Mouse (Mus musculus) MEL (cell line): ENCODE measurements at regions not wholly inside any gene's neighbourhood (a gene's known extent, or its start where the extent isn't known, plus 50 kb on each side); places are given as distances from the start of the nearest gene placed in this dataset.

Source experiments
- DNase-seq: peaks from one replicate; pipeline ENCODE4 v3.0.0; 2011; ENCODE audit warnings: low read depth, low spot score
- H3K27ac ChIP-seq: 2 replicates; pipeline ENCODE4 v1.5.1; 2012; ENCODE audit warnings: low read depth, mild to moderate bottlenecking, control low read depth, low read length, moderate library complexity; ENCODE audit not compliant: control insufficient read depth
- H3K27me3 ChIP-seq, 2 experiments: fragments of 150-350 bp in 1 of 2; sonication (generic) in 1 of 2; 2 replicates each; pipeline ENCODE4 v1.6.1; 2012; ENCODE audit warnings: low read length in 2 of 2, mild to moderate bottlenecking in 2 of 2, improper control_type of control experiment in 1 of 2, moderate library complexity in 1 of 2; ENCODE audit not compliant: insufficient read depth in 2 of 2, control insufficient read depth in 1 of 2
- H3K36me3 ChIP-seq, 2 experiments: 2 replicates each; pipeline ENCODE4 v1.6.1; 2012 to 2014; ENCODE audit warnings: low read length in 2 of 2, improper control_type of control experiment in 1 of 2, inconsistent platforms in 1 of 2, mild to moderate bottlenecking in 1 of 2; ENCODE audit not compliant: insufficient read depth in 2 of 2, control insufficient read depth in 1 of 2
- H3K4me1 ChIP-seq, 2 experiments: fragments of 150-350 bp in 1 of 2; sonication (generic) in 1 of 2; 2 replicates each; pipeline ENCODE4 v1.6.1; 2012; ENCODE audit warnings: low read length in 2 of 2, improper control_type of control experiment in 1 of 2, mild to moderate bottlenecking in 1 of 2; ENCODE audit not compliant: insufficient read depth in 2 of 2, control insufficient read depth in 1 of 2
- H3K4me3 ChIP-seq, 2 experiments: fragments of 150-350 bp in 1 of 2; sonication (generic) in 1 of 2; 2 replicates each; pipeline ENCODE4 v1.5.1; 2012; ENCODE audit warnings: low read depth in 2 of 2, low read length in 2 of 2, mild to moderate bottlenecking in 2 of 2, moderate library complexity in 2 of 2, control low read depth in 1 of 2, improper control_type of control experiment in 1 of 2; ENCODE audit not compliant: control insufficient read depth in 1 of 2, insufficient read depth in 1 of 2
- H3K79me2 ChIP-seq: 2 replicates; pipeline ENCODE4 v1.6.1; 2012; ENCODE audit warnings: mild to moderate bottlenecking, low read length, moderate library complexity; ENCODE audit not compliant: control insufficient read depth, poor library complexity, insufficient read depth
- H3K9ac ChIP-seq: 2 replicates; pipeline ENCODE4 v1.6.1; 2012; ENCODE audit warnings: low read depth, mild to moderate bottlenecking, control low read depth, low read length, moderate library complexity; ENCODE audit not compliant: control insufficient read depth, poor library complexity, severe bottlenecking
- H3K9me3 ChIP-seq: fragments of 150-350 bp; sonication (generic); replicated peaks from 2 replicates; pipeline ENCODE4 v1.6.1; 2012; ENCODE audit warnings: mild to moderate bottlenecking, low read length, improper control_type of control experiment, moderate library complexity; ENCODE audit not compliant: insufficient read depth
- BHLHE40 ChIP-seq: IDR thresholded peaks from 2 replicates; pipeline ENCODE4 v1.6.1; 2012; ENCODE audit warnings: low read depth, mild to moderate bottlenecking, inconsistent platforms, low read length, improper control_type of control experiment, borderline replicate concordance
- CHD1 ChIP-seq: IDR thresholded peaks from 2 replicates; pipeline ENCODE4 v1.6.1; 2012; ENCODE audit warnings: low read depth, mild to moderate bottlenecking, inconsistent platforms, low read length, improper control_type of control experiment
- CHD2 ChIP-seq: IDR thresholded peaks from 2 replicates; pipeline ENCODE4 v1.6.1; 2011; ENCODE audit warnings: low read length, improper control_type of control experiment
- ELF1 ChIP-seq: IDR thresholded peaks from 2 replicates; pipeline ENCODE4 v1.6.1; 2014; ENCODE audit warnings: low read depth, mild to moderate bottlenecking, inconsistent platforms, low read length, improper control_type of control experiment, moderate library complexity
- GABPA ChIP-seq: IDR thresholded peaks from 2 replicates; pipeline ENCODE4 v1.6.1; 2012; ENCODE audit warnings: low read depth, mild to moderate bottlenecking, inconsistent platforms, low read length, improper control_type of control experiment, moderate library complexity
- JUND ChIP-seq: IDR thresholded peaks from 2 replicates; pipeline ENCODE4 v1.6.1; 2011; ENCODE audit warnings: low read depth, mild to moderate bottlenecking, improper control_type of control experiment, low read length
- KAT2A ChIP-seq: conservative IDR thresholded peaks from 2 replicates; pipeline ENCODE4 v1.6.1; 2012; ENCODE audit warnings: low read depth, low read length, improper control_type of control experiment, inconsistent platforms
- MAFK ChIP-seq: IDR thresholded peaks from 2 replicates; pipeline ENCODE4 v1.6.1; 2011; ENCODE audit warnings: low read depth, mild to moderate bottlenecking, low read length, improper control_type of control experiment, borderline replicate concordance
- MAX ChIP-seq: IDR thresholded peaks from 2 replicates; pipeline ENCODE4 v1.6.1; 2011; ENCODE audit warnings: low read length, improper control_type of control experiment
- MAZ ChIP-seq: IDR thresholded peaks from 2 replicates; pipeline ENCODE4 v1.6.1; 2012; ENCODE audit warnings: low read depth, mild to moderate bottlenecking, inconsistent platforms, low read length, improper control_type of control experiment
- MEF2A ChIP-seq: IDR thresholded peaks from 2 replicates; pipeline ENCODE4 v1.6.1; 2014; ENCODE audit warnings: low read depth, mild to moderate bottlenecking, inconsistent platforms, low read length, improper control_type of control experiment; ENCODE audit not compliant: poor library complexity, insufficient replicate concordance, severe bottlenecking; ENCODE audit errors: extremely low read depth
- MXI1 ChIP-seq: IDR thresholded peaks from 2 replicates; pipeline ENCODE4 v1.6.1; 2011; ENCODE audit warnings: mild to moderate bottlenecking, low read depth, low read length, improper control_type of control experiment
- MYB ChIP-seq: IDR thresholded peaks from 2 replicates; pipeline ENCODE4 v1.6.1; 2011; ENCODE audit warnings: mild to moderate bottlenecking, low read depth, low read length, improper control_type of control experiment
- MYC ChIP-seq: IDR thresholded peaks from 2 replicates; pipeline ENCODE4 v1.6.1; 2011; ENCODE audit warnings: low read depth, mild to moderate bottlenecking, low read length, improper control_type of control experiment, moderate library complexity
- NELFE ChIP-seq: IDR thresholded peaks from 2 replicates; pipeline ENCODE4 v1.6.1; 2011; ENCODE audit warnings: low read depth, low read length, improper control_type of control experiment
- NRF1 ChIP-seq: IDR thresholded peaks from 2 replicates; pipeline ENCODE4 v1.6.1; 2014; ENCODE audit warnings: low read depth, mild to moderate bottlenecking, inconsistent platforms, low read length, improper control_type of control experiment, moderate library complexity; ENCODE audit not compliant: poor library complexity, insufficient read depth, severe bottlenecking
- POLR2A ChIP-seq, 2 experiments: IDR thresholded peaks; 2 replicates each; pipeline ENCODE4 v1.6.1; 2011 to 2012; ENCODE audit warnings: low read length in 2 of 2, mild to moderate bottlenecking in 2 of 2, control low read depth in 1 of 2, improper control_type of control experiment in 1 of 2, low read depth in 1 of 2, moderate library complexity in 1 of 2; ENCODE audit not compliant: control insufficient read depth in 1 of 2, insufficient read depth in 1 of 2, poor library complexity in 1 of 2
- POLR2AphosphoS5 ChIP-seq: IDR thresholded peaks from 2 replicates; pipeline ENCODE4 v1.6.1; 2012; ENCODE audit warnings: low read depth, borderline replicate concordance, mild to moderate bottlenecking, inconsistent platforms, low read length, moderate library complexity, mixed read lengths
- RAD21 ChIP-seq: IDR thresholded peaks from 2 replicates; pipeline ENCODE4 v1.6.1; 2011; ENCODE audit warnings: mild to moderate bottlenecking, low read depth, low read length, improper control_type of control experiment
- RCOR1 ChIP-seq: IDR thresholded peaks from 2 replicates; pipeline ENCODE4 v1.6.1; 2012; ENCODE audit warnings: low read depth, mild to moderate bottlenecking, inconsistent platforms, low read length, improper control_type of control experiment
- SMC3 ChIP-seq: IDR thresholded peaks from 2 replicates; pipeline ENCODE4 v1.6.1; 2011; ENCODE audit warnings: low read depth, low read length, improper control_type of control experiment
- TAL1 ChIP-seq: IDR thresholded peaks from 2 replicates; pipeline ENCODE4 v1.6.1; 2012; ENCODE audit warnings: mild to moderate bottlenecking, inconsistent platforms, low read length, moderate library complexity, mixed read lengths
- UBTF ChIP-seq: IDR thresholded peaks from 2 replicates; pipeline ENCODE4 v1.6.1; 2012; ENCODE audit warnings: low read depth, mild to moderate bottlenecking, inconsistent platforms, low read length, improper control_type of control experiment, moderate library complexity, borderline replicate concordance; ENCODE audit not compliant: insufficient read depth
- USF1 ChIP-seq: IDR thresholded peaks from 2 replicates; pipeline ENCODE4 v1.6.1; 2014; ENCODE audit warnings: low read depth, mild to moderate bottlenecking, inconsistent platforms, low read length, improper control_type of control experiment, moderate library complexity
- ZC3H11A ChIP-seq: IDR thresholded peaks from 2 replicates; pipeline ENCODE4 v1.6.1; 2012; ENCODE audit warnings: low read depth, mild to moderate bottlenecking, inconsistent platforms, low read length, improper control_type of control experiment
- ZMIZ1 ChIP-seq: IDR thresholded peaks from 2 replicates; pipeline ENCODE4 v1.6.1; 2012; ENCODE audit warnings: low read depth, mild to moderate bottlenecking, inconsistent platforms, low read length, improper control_type of control experiment, moderate library complexity
- ZNF384 ChIP-seq: IDR thresholded peaks from 2 replicates; pipeline ENCODE4 v1.6.1; 2012; ENCODE audit warnings: low read depth, mild to moderate bottlenecking, inconsistent platforms, low read length, improper control_type of control experiment

DNA sequence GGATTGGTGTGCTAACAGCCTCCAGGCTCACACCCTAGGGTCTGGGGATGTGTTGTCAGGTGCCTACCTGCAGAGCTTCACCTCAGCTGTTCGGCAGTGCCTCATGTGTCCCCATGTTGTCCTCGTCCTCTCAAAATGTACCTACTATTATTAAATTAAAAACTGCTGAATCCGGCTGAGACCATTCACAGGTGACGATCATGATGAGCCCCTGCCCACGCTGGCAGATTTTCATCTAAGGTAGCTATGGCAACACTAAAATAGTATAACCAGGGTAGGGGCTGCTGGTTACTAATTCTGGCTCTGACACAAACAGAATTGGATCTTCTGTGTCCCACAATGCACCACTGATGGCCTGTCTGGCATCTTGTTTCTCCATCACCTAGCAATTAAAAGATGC lies 196.8 kb downstream of the Pdcd6ip start:
- H3K4me3 ChIP-seq, result no peak overlapping the region
- H3K27ac ChIP-seq, result no peak overlapping the region
- no peaks in the 10 kb centered on the region for H3K9me3 ChIP-seq
- H3K79me2 ChIP-seq, result no peaks in the 10 kb centered on the region
- H3K36me3 ChIP-seq, result no peaks in the 10 kb centered on the region
- H3K9ac ChIP-seq, result no peak overlapping the region
- TF ChIP-seq ZC3H11A, result no peak
- TF ChIP-seq UBTF, result no peak
- no peak for TF ChIP-seq RCOR1
- no peak for TF ChIP-seq NELFE
- no peak for TF ChIP-seq MAFK
- no peak for TF ChIP-seq MYB
- no peak for TF ChIP-seq KAT2A
- TF ChIP-seq GABPA, result no peak
- TF ChIP-seq MXI1, result no peak
- no peak for TF ChIP-seq SMC3
- TF ChIP-seq MAX, result no peak
- no peak for TF ChIP-seq BHLHE40
- TF ChIP-seq CHD2, result no peak
- TF ChIP-seq USF1, result no peak
- no peak for TF ChIP-seq ZMIZ1
- no peak for TF ChIP-seq JUND
- TF ChIP-seq MEF2A, result no peak
- no peak for TF ChIP-seq NRF1
- TF ChIP-seq ELF1, result no peak
- H3K27me3 ChIP-seq, result no peaks in the 10 kb centered on the region
- DNase-seq, result no peak
- H3K4me1 ChIP-seq, result no peaks in the 10 kb centered on the region

- Histone ChIP-seq H3K27me3 (no peaks in the 10 kb centered on the region), H3K4me3 (no peak overlapping the region), H3K36me3 (no peaks in the 10 kb centered on the region), H3K79me2 (no peaks in the 10 kb centered on the region), H3K4me1 (no peaks in the 10 kb centered on the region), H3K9ac (no peak overlapping the region), H3K9me3 (no peaks in the 10 kb centered on the region), H3K27ac (no peak overlapping the region)
- no peak for DNase-seq
- TF ChIP-seq MAZ, result no peak
- TF ChIP-seq MYC, result no peak
- no peak for TF ChIP-seq CHD1
- TF ChIP-seq MEF2A, result no peak
- no peak for TF ChIP-seq ZMIZ1
- no peak for TF ChIP-seq ZNF384
- TF ChIP-seq MYB, result no peak
- TF ChIP-seq UBTF, result no peak
- TF ChIP-seq GABPA, result no peak
- no peak for TF ChIP-seq RAD21
- no peak for TF ChIP-seq USF1
- TF ChIP-seq POLR2AphosphoS5, result no peak
- no peak for TF ChIP-seq TAL1
- no peak for TF ChIP-seq POLR2A (IDR thresholded peaks at IDR 0.05; ENCODE audit: control insufficient read depth in 1 of 2, insufficient read depth in 1 of 2, low read depth in 1 of 2, low read length in 2 of 2, poor library complexity in 1 of 2)
- TF ChIP-seq JUND, result no peak
Measured at GRCm38 (mm10) chr9:113509368-113509767, 198.7 kb downstream of the Pdcd6ip start.
